Mouse (Mus musculus): ENCODE data around the gene Ddx4. TPM values are rescaled to one million over a fixed set of nuclear protein-coding genes. Genes with fewer than 3 reads are reported as not detected.

The Ddx4 gene
- polyA plus RNA-seq, 1 experiment from 2014 or later: 1.2 TPM

Other genes with a start within 250 kb of the Ddx4 start
- gene Il6st, start 188.4 kb downstream of the Ddx4 start, polyA plus RNA-seq (2015; fragmentation: Nextera tagmentation; extraction: Ambion mirVana): 14.7 and 15.0 TPM in 2 replicates
- 0.40 and 0.43 TPM in 2 replicates for gene Il31ra, start 58.1 kb downstream of the Ddx4 start, polyA plus RNA-seq (2015; fragmentation: Nextera tagmentation; extraction: Ambion mirVana)
- gene Slc38a9, start 8.3 kb upstream of the Ddx4 start, polyA plus RNA-seq (2015; fragmentation: Nextera tagmentation; extraction: Ambion mirVana): 24.9 and 28.7 TPM in 2 replicates
- 44.7 and 49.2 TPM in 2 replicates for gene Plpp1, start 148.3 kb upstream of the Ddx4 start, polyA plus RNA-seq (2015; fragmentation: Nextera tagmentation; extraction: Ambion mirVana)